Mouse (Mus musculus) urinary bladder, postnatal 14 days (tissue): ENCODE data around the gene Pfkm.

ENCODE experiments used
- DNase-seq: peaks from one replicate; pipeline ENCODE4 v3.0.0; 2021; ENCODE audit warnings: low spot score

Pfkm gene

DNA sequence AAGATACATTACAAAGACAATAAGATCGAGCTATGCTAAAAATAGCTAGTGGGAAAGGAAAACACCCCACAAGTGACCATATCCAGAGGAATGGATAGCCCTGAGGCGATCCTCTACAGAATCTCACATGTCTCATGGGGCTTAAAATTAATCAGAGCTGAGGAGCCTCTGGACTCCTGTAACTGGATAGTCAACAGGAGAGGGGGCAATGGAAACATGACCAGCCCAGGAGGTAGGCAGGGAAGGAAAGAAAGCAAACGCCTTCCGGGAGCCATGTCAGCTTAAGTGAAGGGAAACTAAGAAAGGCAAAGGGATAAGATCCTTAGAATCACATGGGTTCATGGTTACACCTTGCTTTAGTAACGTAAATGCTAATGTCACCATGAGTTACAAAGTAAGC lies 48.4 kb downstream of the Pfkm start:
- no peak for DNase-seq

DNA sequence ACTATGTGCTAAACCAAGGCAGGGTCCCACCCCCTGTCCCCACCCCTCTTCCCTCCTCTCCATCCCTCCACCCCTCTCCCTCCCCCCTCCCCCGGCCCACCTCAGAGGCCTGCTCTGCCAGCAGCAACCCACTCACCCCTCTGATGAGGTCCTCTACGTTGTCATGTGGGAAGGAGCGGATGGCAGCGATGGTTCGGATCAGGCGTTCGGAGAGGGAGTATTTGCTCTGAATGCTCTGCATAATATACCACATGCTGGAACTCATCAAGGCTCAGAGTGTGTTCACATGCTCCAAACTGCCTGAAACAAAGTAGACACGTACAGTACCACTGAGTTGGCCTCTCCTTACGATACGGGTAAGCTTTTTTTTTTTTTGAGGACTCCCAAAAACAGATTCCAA lies 50.1 kb downstream of the Pfkm start:
- DNase-seq, result no peak

DNA sequence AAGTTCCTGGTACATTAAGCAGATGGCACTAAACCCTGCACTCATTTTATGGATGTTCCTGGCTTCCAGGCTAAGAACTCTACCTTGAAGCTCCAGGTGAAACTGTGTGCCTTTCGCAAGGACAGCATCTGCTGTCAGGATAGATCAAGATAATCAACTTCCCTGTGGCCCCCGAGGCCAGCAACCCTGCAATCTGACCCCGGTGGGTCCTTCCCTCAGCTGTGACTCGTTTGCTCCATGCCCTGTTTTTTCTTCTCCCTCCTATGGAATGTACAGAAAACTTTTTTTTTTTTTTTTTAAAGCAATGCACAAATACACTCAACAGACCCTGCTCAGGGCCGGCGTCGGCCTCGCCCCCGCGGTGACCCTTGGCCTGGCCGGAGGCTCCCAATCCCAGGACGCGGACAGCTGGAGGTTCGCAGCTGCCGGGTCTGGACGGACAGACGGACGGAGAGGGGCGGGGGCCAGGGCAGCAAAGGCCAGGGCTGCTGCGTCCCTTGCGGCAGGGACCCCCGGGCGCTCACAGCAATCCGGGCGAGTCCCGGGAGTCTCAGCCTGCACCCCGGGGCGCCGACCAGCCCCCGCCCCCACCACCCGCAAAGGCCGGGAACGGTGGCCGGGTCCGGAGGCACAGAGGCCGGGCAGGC lies 52.6 kb downstream of the Pfkm start:
- peak; percentile 18 for DNase-seq

DNA sequence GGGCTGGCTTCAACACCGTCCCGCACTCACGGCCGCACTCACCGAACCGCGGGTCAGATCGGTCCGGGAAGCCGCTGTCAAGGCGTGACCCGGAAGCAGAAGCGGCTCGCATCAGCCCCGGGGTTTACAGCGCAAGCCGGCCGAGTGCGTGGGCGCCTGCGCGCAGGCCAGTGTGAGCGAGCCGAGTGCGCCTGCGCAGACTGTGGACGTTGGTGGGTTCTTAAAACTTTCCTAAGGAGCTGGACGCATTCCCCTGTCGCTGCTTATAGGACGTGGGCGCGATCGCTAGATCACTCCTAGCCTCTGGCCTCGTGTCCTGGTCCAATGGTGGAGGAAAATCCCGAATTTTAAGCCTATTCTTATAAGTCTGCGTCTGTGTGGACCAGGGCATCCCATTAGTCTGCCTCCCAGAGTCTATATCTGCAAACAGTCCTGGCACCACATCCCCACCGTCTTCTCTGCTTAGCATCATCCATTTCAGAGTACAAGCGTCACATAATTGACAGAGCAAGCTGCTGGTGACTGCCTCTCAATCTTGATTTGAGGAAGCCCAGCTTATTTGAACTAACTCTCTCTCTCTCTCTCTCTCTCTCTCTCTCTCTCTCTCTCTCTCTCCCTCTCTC lies 53.3 kb downstream of the Pfkm start:
- peak; percentile 94 for DNase-seq

GRCm38 (mm10) chr15:98148356-98148755 lies 56.0 kb downstream of the Pfkm start:
- no peak for DNase-seq

DNA sequence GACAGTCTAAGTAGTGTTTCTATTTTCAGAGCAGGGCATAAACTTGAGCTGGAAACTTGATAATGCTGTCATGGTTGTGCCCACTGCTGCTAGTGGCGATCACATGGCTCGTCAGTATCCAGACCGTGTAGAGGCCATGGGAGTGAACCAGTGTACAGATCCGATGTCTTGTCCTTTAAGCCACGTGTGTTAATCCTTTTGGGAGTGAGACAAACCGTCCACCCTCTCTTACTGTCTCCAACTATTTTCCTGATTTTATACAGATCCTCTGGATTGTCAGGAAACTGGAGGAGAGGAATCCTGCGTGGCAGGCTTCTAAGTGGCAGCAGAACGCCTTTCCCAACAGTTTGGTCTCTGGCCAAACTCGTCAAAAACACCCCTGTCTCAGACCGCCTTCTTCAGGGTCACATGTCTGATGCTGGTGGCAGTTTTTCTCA lies 56.8 kb downstream of the Pfkm start:
- no peak for DNase-seq

- no peak for DNase-seq
Observed at GRCm38 (mm10) chr15:98152916-98153315, 60.5 kb downstream of the Pfkm start.

DNA sequence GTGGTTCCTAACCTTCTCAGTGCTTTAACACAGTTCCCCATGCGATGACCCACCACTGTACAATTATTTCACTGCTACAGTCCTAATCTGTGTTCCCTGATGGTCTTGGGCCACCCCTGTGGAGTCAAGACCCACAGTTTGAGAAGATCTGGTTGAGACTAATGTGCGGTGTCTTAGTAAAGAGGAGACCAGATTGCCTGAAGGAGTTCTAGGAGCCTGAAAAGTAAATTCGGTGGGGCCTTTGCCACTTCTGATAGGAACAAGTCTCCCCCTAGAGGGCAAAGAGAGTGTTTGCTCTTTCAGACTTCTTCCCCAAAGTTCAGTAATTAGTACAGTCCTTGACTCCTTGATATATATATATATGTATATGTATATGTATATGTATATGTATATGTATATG lies 61.2 kb downstream of the Pfkm start:
- no peak for DNase-seq

DNA sequence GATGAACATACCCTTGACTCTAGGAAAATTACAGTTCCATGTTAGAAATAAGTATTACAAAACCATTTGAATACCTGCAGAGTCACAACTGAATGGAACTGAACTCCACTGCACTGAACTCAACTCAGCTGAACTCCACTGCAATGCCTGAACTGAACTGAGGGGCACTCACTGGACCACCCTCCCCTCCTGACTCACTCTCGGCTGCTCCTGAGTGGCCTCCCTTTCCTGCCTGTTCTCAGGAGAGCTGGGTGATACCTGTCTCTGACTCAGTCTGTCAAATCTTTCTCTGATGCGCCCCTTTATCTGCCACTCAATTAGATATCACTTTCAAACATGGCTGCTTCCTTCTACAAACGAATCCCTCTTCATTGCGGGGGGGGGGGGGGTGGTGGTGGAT lies 61.8 kb downstream of the Pfkm start:
- no peak for DNase-seq

GRCm38 (mm10) chr15:98154631-98155030 lies 62.2 kb downstream of the Pfkm start:
- DNase-seq, result no peak

GRCm38 (mm10) chr15:98155272-98155671 lies 62.9 kb downstream of the Pfkm start:
- DNase-seq, result no peak

DNA sequence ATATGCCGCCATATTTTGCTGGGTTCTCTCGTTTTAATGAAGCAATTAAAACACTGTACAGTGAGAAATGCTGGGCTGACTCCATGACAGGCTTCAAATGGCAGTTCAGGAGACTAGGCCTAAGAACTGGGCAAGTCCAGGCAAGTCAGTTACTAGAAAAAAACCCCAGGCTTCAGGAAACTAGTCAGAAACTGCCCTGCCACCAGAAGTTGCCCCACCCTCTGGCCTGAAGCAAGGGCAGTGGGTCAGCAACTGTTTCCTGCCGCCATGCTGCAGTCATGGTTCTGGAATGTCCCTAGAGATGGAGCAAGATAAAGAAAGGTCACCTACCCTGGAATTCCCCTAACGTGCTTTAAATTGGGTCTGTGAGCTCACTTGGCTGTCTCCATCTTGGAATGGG lies 63.6 kb downstream of the Pfkm start:
- peak; percentile 38 for DNase-seq

GRCm38 (mm10) chr15:98157253-98157652 lies 64.9 kb downstream of the Pfkm start:
- DNase-seq, result no peak

DNA sequence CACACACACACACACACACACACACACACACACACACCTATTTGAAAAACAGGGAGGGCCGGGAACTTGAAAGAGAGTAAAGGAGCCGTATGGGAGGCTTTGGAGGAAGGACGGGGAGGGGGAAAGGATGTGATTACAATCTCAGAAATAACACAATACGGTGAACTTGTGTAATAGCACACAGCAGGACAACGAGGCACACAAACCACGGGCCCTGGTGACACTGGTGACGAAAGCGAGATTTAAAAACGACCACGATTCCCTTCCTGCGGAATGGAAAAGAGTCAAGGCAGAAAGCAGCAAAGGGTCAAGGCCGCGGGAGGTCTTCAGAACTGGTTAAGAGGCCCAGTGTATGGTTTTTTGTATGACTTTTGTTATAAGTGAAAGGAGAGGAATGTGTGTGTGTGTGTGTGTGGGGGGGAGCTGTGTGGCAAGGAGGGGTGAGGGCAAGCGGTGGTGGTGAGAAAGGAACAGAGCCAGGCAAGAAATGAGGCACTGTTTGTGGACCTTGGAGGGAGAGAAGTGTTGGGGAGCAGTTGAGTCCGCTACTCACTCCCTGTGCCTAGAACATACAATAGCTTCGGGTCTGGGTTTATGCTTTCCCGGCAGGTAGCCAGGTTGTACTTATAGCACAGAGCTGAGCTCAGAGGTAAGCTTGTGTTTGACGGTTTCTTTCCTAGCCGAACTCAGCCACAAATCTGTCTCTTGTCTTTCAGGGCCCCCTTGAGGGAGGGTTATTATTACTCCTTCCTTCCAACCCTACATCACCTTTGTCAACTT lies 68.8 kb downstream of the Pfkm start:
- DNase-seq, result no peak

GRCm38 (mm10) chr15:98162561-98162960 lies 70.2 kb downstream of the Pfkm start:
- DNase-seq, result no peak

DNA sequence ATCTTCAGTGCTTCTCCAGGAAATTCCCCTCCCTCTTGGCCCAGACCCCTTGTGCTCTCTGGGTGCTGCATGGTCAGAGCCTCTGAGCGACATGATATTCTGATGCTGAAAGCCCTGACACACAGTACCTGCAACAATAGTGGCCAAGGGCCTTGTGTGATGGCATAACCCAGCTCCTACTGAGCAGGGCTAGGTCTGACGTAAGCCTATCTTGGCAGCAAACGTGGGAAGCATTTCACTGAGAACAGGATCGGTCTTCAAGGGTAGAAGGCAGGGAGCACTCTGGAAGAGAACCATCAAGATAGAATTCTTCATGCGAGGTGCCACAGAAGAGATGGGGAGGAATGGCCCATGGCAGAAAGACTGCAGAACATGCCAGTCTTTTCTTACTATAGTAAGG lies 73.1 kb downstream of the Pfkm start, which contains the start of gene Asb8:
Gene Asb8 (minus strand): TSS at position 101 of the 400 bp plus-strand sequence.
- DNase-seq, result no peak

DNA sequence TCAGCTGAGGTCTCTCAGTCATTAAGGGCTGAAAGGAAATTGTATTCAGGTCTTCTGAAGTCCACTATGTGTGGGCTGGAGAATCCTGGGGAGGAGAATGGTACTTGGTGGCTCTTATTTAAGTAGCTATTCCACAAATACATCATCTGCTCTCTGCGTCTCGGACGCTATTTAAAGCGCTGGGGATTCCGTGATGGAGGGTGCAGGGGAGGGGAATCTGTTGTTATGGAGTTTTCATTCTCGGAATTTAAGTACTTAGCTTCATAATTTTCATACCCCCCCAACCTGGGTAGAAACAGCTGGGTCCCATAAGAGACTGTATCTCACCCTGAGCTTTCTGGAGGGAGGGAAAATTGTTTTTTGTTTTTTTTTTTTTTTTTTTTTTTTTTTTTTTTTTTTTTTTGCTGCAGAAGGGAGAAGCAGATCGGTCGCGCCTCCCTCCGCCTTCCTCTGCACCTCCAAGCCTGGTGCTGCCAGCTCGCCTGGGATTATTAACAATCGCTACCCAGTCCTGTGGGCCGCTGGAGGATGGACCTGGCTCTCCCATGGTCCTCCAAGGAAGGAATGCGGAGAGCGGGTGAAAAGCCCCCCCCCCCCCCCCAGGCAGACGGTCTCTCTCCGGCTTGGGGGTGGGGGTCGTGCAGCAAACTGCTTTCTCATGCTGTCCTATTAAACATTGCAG lies 74.7 kb downstream of the Pfkm start, which contains the start of gene Ccdc184:
Gene Ccdc184 (plus strand): TSS at position 196 of the 682 bp plus-strand sequence.
- no peak for DNase-seq

- peak; percentile 83 for DNase-seq
Observed at GRCm38 (mm10) chr15:98167645-98168621, 75.5 kb downstream of the Pfkm start.

DNA sequence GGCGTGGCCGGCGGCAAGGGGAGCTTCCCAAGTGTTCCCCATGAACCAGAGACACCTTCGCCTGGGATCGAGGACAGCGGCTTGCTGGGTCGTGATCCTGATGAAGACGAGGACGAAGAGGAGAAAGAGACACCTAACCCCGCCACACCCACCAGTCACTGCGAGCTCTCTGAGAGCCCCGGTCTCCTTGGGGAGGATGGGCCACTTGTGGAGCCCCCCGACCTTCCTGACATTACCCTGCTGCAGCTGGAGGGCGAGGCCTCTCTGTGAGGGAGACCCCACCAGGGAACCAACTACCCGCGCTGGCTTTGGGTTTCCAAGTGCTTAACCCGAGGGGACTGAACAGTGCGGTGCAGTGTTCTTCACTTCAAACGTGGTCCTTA lies 76.2 kb downstream of the Pfkm start:
- no peak for DNase-seq

DNA sequence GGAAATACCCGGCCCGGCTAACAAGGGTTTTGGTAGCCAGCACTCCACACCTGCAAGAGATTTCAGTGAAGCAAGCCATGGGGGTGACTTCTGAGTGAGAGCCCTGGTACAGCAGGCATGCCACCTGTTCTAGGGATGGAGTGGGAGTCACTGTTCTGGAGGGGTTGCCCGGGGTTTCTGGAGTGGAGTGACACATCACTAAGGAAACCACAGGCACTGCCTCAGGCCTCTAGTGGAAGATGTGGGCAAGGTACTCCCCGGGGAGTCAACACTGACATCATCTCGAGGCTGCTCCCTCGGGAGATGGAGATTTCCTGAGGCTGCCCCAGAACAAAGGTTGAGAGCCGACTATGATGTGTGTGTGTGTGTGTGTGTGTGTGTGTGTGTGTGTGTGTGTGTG lies 78.0 kb downstream of the Pfkm start:
- no peak for DNase-seq

DNA sequence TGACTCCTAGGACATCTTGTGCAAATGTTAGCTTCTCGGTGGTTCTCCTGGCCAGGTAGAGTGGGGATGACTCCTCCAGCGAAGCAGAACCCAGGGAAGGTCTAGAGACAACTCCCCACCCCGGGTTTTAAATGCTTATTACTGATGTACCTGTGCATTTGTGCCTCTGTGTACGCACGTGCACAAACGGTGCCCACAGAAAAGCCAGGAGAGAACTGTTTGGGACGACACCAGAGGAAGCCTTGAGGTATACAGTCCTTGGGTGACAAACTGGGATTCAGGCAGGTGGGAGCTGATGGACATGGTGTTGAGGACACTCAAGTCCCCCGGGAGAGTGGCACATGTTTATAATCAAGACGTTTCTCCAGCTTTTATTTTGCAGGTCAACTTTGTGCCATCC lies 78.5 kb downstream of the Pfkm start:
- no peak for DNase-seq
